Mouse (Mus musculus) midbrain, embryonic 14.5 days (tissue): ENCODE measurements around the gene Gm27021. TPM values are rescaled to one million over a fixed set of nuclear protein-coding genes. Genes with fewer than 3 reads are reported as not detected.

ENCODE experiments used
- ATAC-seq: fragments of 200-750 bp; cut with Nextera tagmentation; 2 replicates; pipeline ENCODE4 v1.8.0; 2017; ENCODE audit warnings: moderate number of reproducible peaks, moderate library complexity; ENCODE audit not compliant: low FRiP score, low TSS enrichment
- DNase-seq: peaks from one replicate; pipeline ENCODE4 v3.0.0-alpha.2; 2015
- H3K27ac ChIP-seq: fragments of 300-500 bp; sonication (generic); replicated peaks from 2 replicates; pipeline ENCODE4 v1.5.1; 2014; ENCODE audit warnings: mild to moderate bottlenecking, low read depth, low read length, moderate library complexity
- H3K27me3 ChIP-seq: fragments of 300-500 bp; sonication (generic); 2 replicates; pipeline ENCODE4 v1.6.1; 2014; ENCODE audit warnings: low read length, control low read depth, mixed read lengths; ENCODE audit not compliant: control insufficient read depth, insufficient read depth
- H3K36me3 ChIP-seq: fragments of 300-500 bp; sonication (generic); 2 replicates; pipeline ENCODE4 v1.6.1; 2014; ENCODE audit warnings: low read length, control low read depth; ENCODE audit not compliant: control insufficient read depth, insufficient read depth
- H3K4me1 ChIP-seq: fragments of 300-500 bp; sonication (generic); 2 replicates; pipeline ENCODE4 v1.6.1; 2014; ENCODE audit warnings: mild to moderate bottlenecking, antibody characterized with exemption, low read length, control low read depth; ENCODE audit not compliant: control insufficient read depth, insufficient read depth
- H3K4me2 ChIP-seq: fragments of 300-500 bp; sonication (generic); 2 replicates; pipeline ENCODE4 v1.6.1; 2014; ENCODE audit warnings: mild to moderate bottlenecking, low read length, moderate library complexity
- H3K4me3 ChIP-seq: fragments of 300-500 bp; sonication (generic); replicated peaks from 2 replicates; pipeline ENCODE4 v1.5.1; 2014; ENCODE audit warnings: low read depth, low read length
- H3K9ac ChIP-seq: fragments of 300-500 bp; sonication (generic); replicated peaks from 2 replicates; pipeline ENCODE4 v1.6.1; 2014; ENCODE audit warnings: mild to moderate bottlenecking, low read length, moderate library complexity
- H3K9me3 ChIP-seq: fragments of 300-500 bp; sonication (generic); 2 replicates; pipeline ENCODE4 v1.6.1; 2016; ENCODE audit warnings: low read length, control low read depth, mixed read lengths; ENCODE audit not compliant: control insufficient read depth
- WGBS: fragments of 180-500 bp; shearing (Covaris S2); extraction: QIAGEN DNeasy Blood & Tissue Kit; methylation state at CpG from one replicate; pipeline ENCODE4 v1.1.7; 2014; 5-methylcytosine and 5-hydroxymethylcytosine counted together
- polyA plus RNA-seq: library from polyadenylated mRNA; unstranded; fragments of >200 nt; fragmentation: Nextera tagmentation; extraction: Ambion mirVana; gene quantifications from 2 replicates; pipeline ENCODE4 v1.2.1, GENCODE M21; 2014

Gene Gm27021
- polyA plus RNA-seq, 1 experiment from 2014 or later, result 5.1 TPM

- H3K4me1 ChIP-seq, result peaks cover 37% of the 10 kb centered on the region
- ATAC-seq (no peak), DNase-seq (no peak)
- no peak overlapping the region for H3K27ac ChIP-seq
- no peak overlapping the region for H3K4me3 ChIP-seq
- no peak overlapping the region for H3K4me2 ChIP-seq
- WGBS, result 96% methylated on average over 17 of the region's 17 CpGs
- H3K9me3 ChIP-seq, result no peaks in the 10 kb centered on the region
- peaks cover 69% of the 10 kb centered on the region for H3K36me3 ChIP-seq
- no peaks in the 10 kb centered on the region for H3K27me3 ChIP-seq
- no peak overlapping the region for H3K9ac ChIP-seq
Observed at GRCm38 (mm10) chr8:120567731-120568130, 100.1 kb downstream of the Gm27021 start.

DNA sequence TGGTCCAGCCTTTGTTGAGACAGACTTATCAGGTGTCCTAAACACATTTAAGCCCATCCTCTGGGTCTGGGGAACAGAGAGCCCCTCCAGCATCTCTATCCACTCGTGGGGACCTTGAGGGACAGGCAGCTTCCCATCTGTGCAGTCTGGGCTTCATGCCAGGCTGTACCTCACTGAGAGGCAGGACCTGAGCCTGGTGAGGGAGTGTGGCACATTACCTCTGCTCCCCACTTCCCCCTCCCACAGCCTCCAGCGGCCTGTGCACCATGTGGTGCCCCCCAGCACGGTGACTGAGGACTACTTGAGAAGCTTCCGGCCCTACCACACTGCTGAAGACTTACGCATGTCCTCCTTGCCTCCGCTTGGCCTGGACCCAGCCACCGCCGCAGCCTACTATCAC lies 101.2 kb downstream of the Gm27021 start:
- ATAC-seq, result no peak
- Histone ChIP-seq H3K36me3 (peaks cover 59% of the 10 kb centered on the region), H3K4me1 (peaks cover 48% of the 10 kb centered on the region), H3K9ac (no peak overlapping the region), H3K27me3 (no peaks in the 10 kb centered on the region), H3K4me3 (no peak overlapping the region), H3K9me3 (no peaks in the 10 kb centered on the region), H3K27ac (no peak overlapping the region), H3K4me2 (no peak overlapping the region)
- no peak for DNase-seq
- 86% methylated on average over 8 of the region's 8 CpGs for WGBS

DNA sequence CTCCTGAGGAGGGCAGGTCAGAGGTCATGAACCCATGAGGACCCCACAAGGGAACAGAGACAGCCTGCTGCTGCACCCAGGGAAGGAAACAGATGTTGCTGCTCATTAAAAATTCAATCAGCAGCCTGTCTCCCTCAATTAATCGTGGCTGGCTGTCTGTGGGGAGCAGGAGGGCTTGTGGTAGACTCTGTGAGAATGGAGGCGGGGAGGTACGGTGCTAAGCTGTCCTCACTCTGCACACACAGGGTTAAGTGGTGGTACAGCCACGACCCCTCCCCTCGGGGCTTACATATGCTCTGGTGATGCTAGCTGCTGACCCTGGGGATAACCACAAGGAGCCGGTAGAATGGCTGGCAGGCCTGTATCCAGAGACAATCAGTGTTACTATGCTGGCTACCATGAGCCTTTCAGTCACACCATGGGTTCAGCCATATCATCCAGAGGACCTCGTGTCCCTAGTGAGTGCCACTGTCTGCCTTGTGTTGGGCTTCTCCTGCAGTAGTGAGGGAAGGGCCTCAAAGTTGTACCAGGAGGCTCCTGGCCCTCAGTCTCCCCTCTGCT lies 102.6 kb downstream of the Gm27021 start:
- Histone ChIP-seq H3K9me3 (no peaks in the 10 kb centered on the region), H3K4me3 (no peak overlapping the region), H3K9ac (no peak overlapping the region; the same call in 1 of the 2 replicates), H3K27ac (peak overlapping the region; percentile 71), H3K4me1 (peaks cover 62% of the 10 kb centered on the region), H3K27me3 (no peaks in the 10 kb centered on the region), H3K36me3 (peaks cover 46% of the 10 kb centered on the region), H3K4me2 (no peak overlapping the region)
- no peak for ATAC-seq
- WGBS, result 9% methylated on average over 7 of the region's 7 CpGs
- no peak for DNase-seq

DNA sequence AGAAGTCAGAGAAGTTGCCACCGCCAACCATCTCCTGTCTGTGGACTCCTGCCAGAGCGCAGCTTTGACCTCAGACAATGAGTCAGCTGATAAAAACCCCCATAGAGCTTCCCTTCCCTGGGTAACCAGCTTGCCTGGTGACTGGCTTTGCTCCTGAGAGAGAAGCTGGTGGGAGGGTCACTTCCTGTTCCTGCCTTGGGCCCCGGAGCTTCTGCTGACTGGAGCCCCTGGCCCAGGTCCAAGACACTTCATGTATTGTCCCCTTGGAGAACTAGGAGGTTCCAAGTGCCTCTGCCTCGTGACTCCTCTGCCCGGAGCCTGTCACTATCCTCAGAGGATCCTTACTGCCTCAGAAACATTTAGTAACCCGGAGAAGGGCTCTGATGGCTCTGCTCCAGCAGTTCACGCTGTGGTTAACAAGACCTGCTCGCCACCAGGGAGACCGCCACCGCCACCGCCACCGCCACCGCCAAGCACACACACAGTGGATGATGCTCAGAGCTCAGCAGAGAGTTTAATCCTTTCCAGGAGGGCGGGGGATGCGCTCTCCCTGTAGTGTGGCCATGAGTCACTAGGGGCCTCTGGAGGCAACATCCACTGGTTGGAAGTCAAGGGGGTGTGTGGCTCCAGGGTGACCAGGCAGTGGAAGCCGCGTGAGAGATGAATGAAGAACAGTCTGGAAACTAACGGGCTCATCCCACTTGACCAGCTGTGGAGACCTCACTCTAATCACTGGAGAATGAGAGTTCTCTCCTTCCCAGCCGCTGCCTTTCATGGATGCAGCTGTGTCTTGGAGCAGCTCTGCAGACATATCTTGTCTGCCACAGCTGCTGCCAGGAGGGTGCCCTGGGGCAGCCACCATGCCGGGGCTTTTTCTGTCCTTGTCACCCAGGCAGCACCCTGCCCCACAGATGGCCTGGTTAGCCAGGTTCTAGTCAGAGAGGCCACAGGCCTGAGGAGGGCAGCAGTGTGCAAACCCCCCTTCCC lies 103.7 kb downstream of the Gm27021 start:
- WGBS, result 5% methylated on average over 20 of the region's 20 CpGs
- H3K9ac ChIP-seq, result peak overlapping the region; percentile 31; the same call in 1 of the 2 replicates
- peak; percentile 82 for DNase-seq
- H3K36me3 ChIP-seq, result peaks cover 39% of the 10 kb centered on the region
- no peak overlapping the region for H3K4me3 ChIP-seq
- peak overlapping the region; percentile 17 for H3K4me2 ChIP-seq
- peaks cover 73% of the 10 kb centered on the region for H3K4me1 ChIP-seq
- H3K9me3 ChIP-seq, result no peaks in the 10 kb centered on the region
- no peaks in the 10 kb centered on the region for H3K27me3 ChIP-seq
- H3K27ac ChIP-seq, result peak overlapping the region; percentile 85
- ATAC-seq, result peak; percentile 48; the same call in 1 of the 2 replicates

- Histone ChIP-seq H3K9me3 (no peaks in the 10 kb centered on the region), H3K27me3 (no peaks in the 10 kb centered on the region), H3K27ac (peak overlapping the region; percentile 85), H3K9ac (peak overlapping the region; percentile 26; the same call in 1 of the 2 replicates), H3K4me1 (peaks cover 76% of the 10 kb centered on the region), H3K36me3 (peaks cover 31% of the 10 kb centered on the region), H3K4me3 (no peak overlapping the region), H3K4me2 (peak overlapping the region; percentile 17)
- WGBS, result 7% methylated on average over 8 of the region's 8 CpGs
- DNase-seq, result peak; percentile 83
- peak; percentile 7; the same call in 1 of the 2 replicates for ATAC-seq
Observed at GRCm38 (mm10) chr8:120563348-120563724, 104.5 kb downstream of the Gm27021 start.

DNA sequence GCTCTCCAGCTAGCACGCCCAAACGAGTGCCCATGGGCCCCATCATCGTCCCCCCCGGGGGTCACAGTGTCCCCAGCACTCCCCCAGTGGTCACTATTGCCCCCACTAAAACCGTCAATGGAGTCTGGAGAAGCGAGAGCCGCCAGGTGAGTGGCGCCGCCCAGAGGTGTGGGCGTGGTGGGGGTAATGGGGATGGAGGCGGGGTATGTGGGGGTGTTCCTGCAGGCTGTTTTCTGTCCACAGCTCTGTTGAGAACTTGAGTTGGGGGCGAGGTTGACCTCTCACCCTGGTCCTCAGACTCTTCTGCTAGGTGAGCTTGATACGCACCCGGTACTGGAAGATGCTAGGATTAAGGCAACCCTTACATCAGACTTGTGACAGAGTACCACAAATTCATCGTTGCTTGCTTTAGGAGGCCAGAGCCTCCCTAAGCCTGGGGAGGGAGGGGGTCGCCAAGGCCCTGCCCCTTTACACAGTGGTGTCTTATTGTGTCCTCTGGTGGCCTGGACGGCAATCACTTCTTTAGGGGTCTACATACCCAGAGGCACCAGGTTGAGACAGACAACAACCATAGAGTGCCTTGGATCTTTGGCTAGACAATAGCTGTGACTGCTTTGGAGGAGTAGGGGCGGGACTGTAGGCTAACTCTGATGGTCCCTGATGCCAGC lies 105.1 kb downstream of the Gm27021 start:
- Histone ChIP-seq H3K9ac (peak overlapping the region; percentile 26; the same call in 1 of the 2 replicates), H3K36me3 (peaks cover 26% of the 10 kb centered on the region), H3K27me3 (no peaks in the 10 kb centered on the region), H3K4me2 (peak overlapping the region; percentile 8; the same call in 1 of the 2 replicates), H3K27ac (peak overlapping the region; percentile 85), H3K9me3 (no peaks in the 10 kb centered on the region), H3K4me3 (no peak overlapping the region), H3K4me1 (peaks cover 81% of the 10 kb centered on the region)
- ATAC-seq (no peak), DNase-seq (no peak)
- WGBS, result 77% methylated on average over 18 of the region's 18 CpGs

DNA sequence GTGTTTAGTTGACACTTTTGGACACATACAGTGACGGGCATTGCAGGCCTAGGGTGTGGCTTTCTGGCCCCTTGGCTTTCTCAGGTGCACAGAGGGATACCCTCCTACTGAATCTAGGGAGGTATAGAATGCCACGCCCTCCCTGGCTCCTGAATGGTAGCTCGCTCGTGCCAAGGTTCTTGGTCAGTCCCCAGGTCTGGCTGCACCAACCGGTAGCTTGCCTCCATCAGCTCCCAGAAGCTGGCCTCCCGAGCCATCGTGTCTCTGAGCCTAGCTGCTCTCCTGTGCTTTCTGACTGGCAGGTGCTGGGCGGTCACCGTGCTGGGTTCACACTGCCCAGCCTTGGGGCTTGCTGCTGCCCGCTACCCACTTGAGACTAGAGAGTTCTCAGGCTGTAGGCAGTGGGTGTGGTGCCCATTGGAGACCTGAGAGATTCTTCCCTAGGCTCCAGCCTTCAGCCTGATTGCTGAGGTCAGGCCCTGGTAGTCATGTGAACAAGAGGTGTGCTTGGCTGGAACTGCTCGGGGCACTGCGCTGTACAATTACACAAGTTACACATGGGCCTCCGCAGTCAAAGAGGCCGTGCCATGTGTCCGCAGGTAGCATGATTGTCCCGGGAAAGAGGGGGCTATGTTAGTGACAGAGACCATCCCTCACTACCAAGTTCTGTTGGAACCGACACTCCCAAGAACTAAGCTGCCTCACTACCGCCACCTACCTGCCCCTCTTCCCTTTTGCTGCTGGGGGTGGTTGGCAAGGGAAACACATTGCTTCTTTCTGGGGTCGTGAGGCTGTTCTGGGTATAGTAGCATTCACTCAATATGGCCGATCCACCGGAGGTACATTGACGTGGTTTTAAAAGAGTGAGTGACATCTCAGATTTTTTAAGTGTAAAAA lies 106.1 kb downstream of the Gm27021 start:
- H3K27me3 ChIP-seq, result no peaks in the 10 kb centered on the region
- H3K4me1 ChIP-seq, result peaks cover 91% of the 10 kb centered on the region
- 84% methylated on average over 22 of the region's 22 CpGs for WGBS
- H3K4me3 ChIP-seq, result no peak overlapping the region
- no peak overlapping the region for H3K4me2 ChIP-seq
- H3K9ac ChIP-seq, result no peak overlapping the region
- no peaks in the 10 kb centered on the region for H3K9me3 ChIP-seq
- no peak for ATAC-seq
- peaks cover 16% of the 10 kb centered on the region for H3K36me3 ChIP-seq
- H3K27ac ChIP-seq, result peak overlapping the region; percentile 85
- DNase-seq, result peak; percentile 46

DNA sequence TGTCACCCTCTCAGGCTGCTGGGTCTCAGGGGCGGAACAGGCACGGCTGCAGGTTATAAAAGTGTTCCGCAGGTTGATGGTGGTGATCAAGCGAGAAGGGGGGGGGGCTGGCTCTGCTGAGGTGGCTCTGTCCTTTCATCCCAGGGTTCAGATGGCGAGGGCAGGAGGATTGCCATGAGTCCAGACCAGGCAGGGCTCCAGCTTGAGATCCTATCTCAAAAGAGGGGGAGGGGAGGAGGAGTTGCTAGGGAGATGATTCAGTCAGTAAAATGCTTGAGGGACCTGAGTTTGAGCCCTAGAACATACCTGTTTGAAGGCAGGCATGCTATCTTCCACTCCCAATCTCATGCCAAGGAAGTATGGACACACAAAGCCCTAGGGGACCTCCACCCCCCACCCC lies 107.3 kb downstream of the Gm27021 start:
- WGBS, result 85% methylated on average over 5 of the region's 5 CpGs
- H3K9ac ChIP-seq, result 0 out of 2 replicates have a peak overlapping the region, but pooled peaks have one; percentile 9
- peak overlapping the region; percentile 85; the same call in 1 of the 2 replicates for H3K27ac ChIP-seq
- H3K4me2 ChIP-seq, result 0 out of 2 replicates have a peak overlapping the region, but pooled peaks have one; percentile 22
- DNase-seq (no peak), ATAC-seq (no peak)
- 0 out of 2 replicates have a peak, but pooled peaks cover 7% of the 10 kb centered on the region for H3K36me3 ChIP-seq
- H3K27me3 ChIP-seq, result no peaks in the 10 kb centered on the region
- H3K4me3 ChIP-seq, result no peak overlapping the region
- peaks cover 95% of the 10 kb centered on the region for H3K4me1 ChIP-seq
- H3K9me3 ChIP-seq, result no peaks in the 10 kb centered on the region
